Mouse (Mus musculus): ENCODE measurements around the gene Kcnab2.

DNA sequence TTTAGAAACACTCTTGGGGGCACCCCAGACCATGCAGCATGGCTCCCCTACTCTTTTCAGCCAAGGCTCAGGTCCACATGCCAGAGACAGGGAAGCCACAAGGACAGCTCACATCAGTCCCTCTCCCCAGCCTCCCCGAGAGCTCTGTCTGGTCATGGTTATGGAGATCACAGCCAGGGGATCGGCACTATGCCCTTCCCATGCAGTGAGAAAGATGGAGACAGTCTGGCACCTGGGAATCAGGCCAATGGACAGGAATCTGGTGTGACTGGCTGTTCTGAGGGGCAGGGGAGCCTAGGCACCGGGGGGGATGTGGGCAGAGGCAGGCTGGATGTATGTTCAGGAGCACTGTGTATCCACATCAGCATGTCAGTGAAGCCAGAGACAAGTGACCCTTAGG, 78.7 kb downstream of the Kcnab2 start:
- TF ChIP-seq CTCF (IDR thresholded peaks at IDR 0.05; ENCODE audit: borderline replicate concordance, control insufficient read depth, extremely low read depth, insufficient read depth, low read length, poor library complexity) (no peak), POLR2A (IDR thresholded peaks at IDR 0.05; ENCODE audit: control insufficient read depth, extremely low read depth, insufficient read depth, low read length, poor library complexity) (no peak)
